Comparison of ENCODE assay signal across 21 mouse cellular contexts in the genomic region with DNA sequence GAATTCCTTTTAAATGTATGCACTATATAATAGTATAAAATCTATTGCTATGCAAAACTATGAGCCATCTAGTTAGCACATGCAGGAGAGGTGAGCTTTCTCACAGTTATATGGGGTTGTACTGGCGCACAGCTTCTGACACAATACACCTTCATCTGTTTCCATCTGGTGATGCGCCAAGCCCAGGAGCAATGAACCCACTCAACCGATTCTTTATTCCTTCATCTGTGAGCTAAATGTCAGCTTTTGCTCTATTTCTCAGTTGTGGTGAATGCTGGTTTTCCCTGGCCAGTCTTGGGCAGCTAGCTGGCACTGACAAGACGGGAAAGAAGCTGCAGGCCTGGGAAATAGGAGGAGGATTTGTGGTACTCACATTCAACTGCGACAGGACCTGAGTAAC.
DNase-seq lines count a peak whose midpoint lies in the region; ATAC-seq lines count a peak whose summit lies in the region.
"Had no signal": no experiment of that assay in that cellular context is flagged by ENCODE, and none has a peak within 500 bp of the region (broad histone marks: within the 10 kb centered on the region; RNA-seq: fewer than 3 reads in every experiment).

No protein-coding gene starts in this region.

- H3K4me3 ChIP-seq in forebrain, embryonic 16.5 days (replicated peaks; ENCODE audit: low read length) = no peak overlapping the region
- no peak overlapping the region for H3K4me3 ChIP-seq in forebrain, embryonic 10.5 days
- H3K4me3 ChIP-seq in liver, embryonic 12.5 days = no peak overlapping the region
- H3K4me3 ChIP-seq: heart, embryonic 10.5 days; hindbrain, embryonic 10.5 days; layer of hippocampus, adult 2 months; limb, embryonic 15.5 days had no signal

- no peak for DNase-seq in forebrain, embryonic 10.5 days (ENCODE audit: extremely low spot score, low spot score)
- DNase-seq in retina, postnatal 1 day = peak; percentile 54
- no peak for DNase-seq in retina, embryonic 14.5 days (ENCODE audit: low spot score)
- peak; percentile 76 for DNase-seq in cerebellum, adult 9-11 months
- no peak for DNase-seq in adrenal gland, postnatal 4 days (ENCODE audit: low spot score in 2 of 2)
- DNase-seq: adrenal gland, postnatal 36 days; embryo, embryonic 11 days; gastrocnemius, postnatal 25 days; kidney, adult 18-20 months; kidney, postnatal 14 days; layer of hippocampus, postnatal 36 days; thymus, postnatal 4 days had no signal

- WGBS in forebrain, embryonic 16.5 days = 54% methylated on average over 5 of the region's 5 CpGs
- whole genome bisulfite sequencing in forebrain, embryonic 10.5 days = 92% methylated on average over 5 of the region's 5 CpGs
- 71% methylated on average over 5 of the region's 5 CpGs for WGBS in liver, embryonic 12.5 days (ENCODE audit: insufficient replicate concordance)

- no peak overlapping the region for H3K9ac ChIP-seq in forebrain, embryonic 16.5 days (replicated peaks; ENCODE audit: low read depth, low read length)
- no peak overlapping the region for H3K9ac ChIP-seq in liver, embryonic 12.5 days
- H3K9ac ChIP-seq: limb, embryonic 15.5 days had no signal

- no peaks in the 10 kb centered on the region for H3K36me3 ChIP-seq in forebrain, embryonic 16.5 days (ENCODE audit: control insufficient read depth, insufficient read depth)
- no peaks in the 10 kb centered on the region for H3K36me3 ChIP-seq in forebrain, embryonic 10.5 days (replicated peaks)
- no peaks in the 10 kb centered on the region for H3K36me3 ChIP-seq in liver, embryonic 12.5 days
- H3K36me3 ChIP-seq: heart, embryonic 10.5 days; hindbrain, embryonic 10.5 days; limb, embryonic 15.5 days had no signal

- peak; percentile 71 for ATAC-seq in forebrain, embryonic 16.5 days
- no peak for ATAC-seq in liver, embryonic 12.5 days
- ATAC-seq: lung, postnatal 0 days had no signal

- H3K4me2 ChIP-seq in forebrain, embryonic 16.5 days (ENCODE audit: low read length) = no peak overlapping the region
- no peak overlapping the region for H3K4me2 ChIP-seq in liver, embryonic 12.5 days
- H3K4me2 ChIP-seq: limb, embryonic 15.5 days; midbrain, embryonic 11.5 days had no signal

- no peaks in the 10 kb centered on the region for H3K27me3 ChIP-seq in forebrain, embryonic 16.5 days (replicated peaks; ENCODE audit: control insufficient read depth, insufficient read depth, low read length)
- no peaks in the 10 kb centered on the region for H3K27me3 ChIP-seq in forebrain, embryonic 10.5 days (ENCODE audit: poor library complexity, severe bottlenecking)
- H3K27me3 ChIP-seq in liver, embryonic 12.5 days (replicated peaks) = no peaks in the 10 kb centered on the region
- H3K27me3 ChIP-seq: CH12.LX; limb, embryonic 15.5 days had no signal

- no peaks in the 10 kb centered on the region for H3K9me3 ChIP-seq in forebrain, embryonic 16.5 days (ENCODE audit: control insufficient read depth, low read length)
- H3K9me3 ChIP-seq in forebrain, embryonic 10.5 days = no peaks in the 10 kb centered on the region; the same call in 1 of the 2 replicates
- no peaks in the 10 kb centered on the region for H3K9me3 ChIP-seq in liver, embryonic 12.5 days (replicated peaks)
- H3K9me3 ChIP-seq: limb, embryonic 15.5 days had no signal

- peak overlapping the region; percentile 30; the same call in 1 of the 2 replicates for H3K27ac ChIP-seq in forebrain, embryonic 16.5 days (ENCODE audit: low read length)
- H3K27ac ChIP-seq in forebrain, embryonic 10.5 days = no peak overlapping the region
- H3K27ac ChIP-seq in liver, embryonic 12.5 days = no peak overlapping the region
- H3K27ac ChIP-seq: heart, embryonic 10.5 days; hindbrain, embryonic 10.5 days; layer of hippocampus, adult 2 months; limb, embryonic 15.5 days had no signal

- peaks cover 4% of the 10 kb centered on the region; the same call in 1 of the 2 replicates for H3K4me1 ChIP-seq in forebrain, embryonic 16.5 days (replicated peaks; ENCODE audit: control insufficient read depth, insufficient read depth, low read length)
- H3K4me1 ChIP-seq in forebrain, embryonic 10.5 days = 0 out of 2 replicates have a peak, but pooled peaks cover 3% of the 10 kb centered on the region
- no peaks in the 10 kb centered on the region for H3K4me1 ChIP-seq in liver, embryonic 12.5 days
- H3K4me1 ChIP-seq: heart, embryonic 10.5 days; hindbrain, embryonic 10.5 days; limb, embryonic 15.5 days had no signal

Comparison
In these comparisons a context has a peak if more than half of its experiments do, and no peak if none do; other contexts are left out.
1. DNase-seq: peak in retina, postnatal 1 day (single experiment) and cerebellum, adult 9-11 months (single experiment); none in forebrain, embryonic 10.5 days (single experiment), retina, embryonic 14.5 days (single experiment) and adrenal gland, postnatal 4 days (0 of 2).